Mouse (Mus musculus): ENCODE results near the gene Myl6b. TPM values are rescaled to one million over a fixed set of nuclear protein-coding genes. Genes with fewer than 3 reads are reported as not detected.

Gene Myl6b
- polyA plus RNA-seq, 1 experiment from 2014 or later = 4.4 TPM

DNA sequence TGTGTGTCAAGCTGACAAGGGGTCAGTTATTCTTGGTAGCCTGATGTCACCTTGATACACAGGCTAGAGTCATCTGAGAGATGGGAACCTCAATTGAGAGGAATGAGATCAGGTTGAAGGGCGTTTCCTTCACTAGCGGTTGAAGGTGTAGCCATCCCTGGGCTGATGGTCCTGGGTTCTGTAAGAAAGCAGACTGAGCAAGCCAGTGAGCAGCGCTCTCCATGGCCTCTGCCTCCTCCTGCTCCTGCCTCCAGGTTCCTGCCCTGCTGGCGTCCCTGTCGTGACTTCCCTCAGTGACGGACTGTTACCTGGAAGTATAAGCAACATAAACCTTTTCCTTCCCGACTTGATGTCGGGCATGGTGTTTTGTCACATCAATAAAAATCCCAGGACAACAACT lies 5.0 kb upstream of the Myl6b start:
- no peak for DNase-seq (ENCODE audit: low spot score)
- no peak for ATAC-seq (ENCODE audit: insufficient number of reproducible peaks, low FRiP score, low TSS enrichment, low read depth)
- H3K4me2 ChIP-seq (ENCODE audit: low read depth, severe bottlenecking) = no peak overlapping the region
- no peaks in the 10 kb centered on the region for H3K9me3 ChIP-seq (ENCODE audit: control insufficient read depth, low read length)
- WGBS = 74% methylated on average over 8 of the region's 8 CpGs
- no peak overlapping the region for H3K4me3 ChIP-seq (ENCODE audit: low read depth, low read length)
- H3K4me1 ChIP-seq (ENCODE audit: control insufficient read depth, insufficient read depth, low read length) = no peaks in the 10 kb centered on the region
- H3K9ac ChIP-seq (ENCODE audit: low read length) = no peak overlapping the region
- no peaks in the 10 kb centered on the region for H3K27me3 ChIP-seq (ENCODE audit: control insufficient read depth, insufficient read depth, low read length)
- no peaks in the 10 kb centered on the region for H3K36me3 ChIP-seq (ENCODE audit: control insufficient read depth, insufficient read depth, low read length)
- no peak overlapping the region for H3K27ac ChIP-seq (replicated peaks; ENCODE audit: low read depth, low read length)

DNA sequence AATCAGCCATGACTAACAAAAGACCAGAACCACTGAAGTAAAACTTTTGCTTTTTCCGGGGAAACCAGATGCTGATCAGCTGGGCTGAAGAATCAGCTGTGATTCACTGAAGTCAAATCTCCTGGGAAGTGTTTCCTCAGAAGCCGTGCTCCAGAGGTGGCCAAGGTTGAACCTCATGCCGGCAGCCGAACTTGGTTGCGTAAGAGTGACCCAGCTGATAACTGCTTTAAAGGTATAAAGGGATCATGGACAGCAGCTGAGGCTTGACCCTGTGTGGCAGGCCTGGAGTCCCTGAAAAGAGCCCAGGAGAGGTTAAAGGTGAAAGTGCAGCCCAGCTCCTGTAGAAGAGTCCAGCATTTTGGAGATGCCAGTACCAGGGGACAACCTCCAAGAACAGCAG lies 3.9 kb upstream of the Myl6b start:
- Histone ChIP-seq H3K4me3 (ENCODE audit: low read depth, low read length) (no peak overlapping the region), H3K4me1 (ENCODE audit: control insufficient read depth, insufficient read depth, low read length) (no peaks in the 10 kb centered on the region), H3K9me3 (ENCODE audit: control insufficient read depth, low read length) (no peaks in the 10 kb centered on the region), H3K4me2 (ENCODE audit: low read depth, severe bottlenecking) (no peak overlapping the region), H3K9ac (ENCODE audit: low read length) (no peak overlapping the region), H3K36me3 (ENCODE audit: control insufficient read depth, insufficient read depth, low read length) (no peaks in the 10 kb centered on the region), H3K27me3 (ENCODE audit: control insufficient read depth, insufficient read depth, low read length) (no peaks in the 10 kb centered on the region), H3K27ac (replicated peaks; ENCODE audit: low read depth, low read length) (no peak overlapping the region)
- 84% methylated on average over 5 of the region's 5 CpGs for WGBS
- ATAC-seq (ENCODE audit: insufficient number of reproducible peaks, low FRiP score, low TSS enrichment, low read depth) (no peak), DNase-seq (ENCODE audit: low spot score) (no peak)

DNA sequence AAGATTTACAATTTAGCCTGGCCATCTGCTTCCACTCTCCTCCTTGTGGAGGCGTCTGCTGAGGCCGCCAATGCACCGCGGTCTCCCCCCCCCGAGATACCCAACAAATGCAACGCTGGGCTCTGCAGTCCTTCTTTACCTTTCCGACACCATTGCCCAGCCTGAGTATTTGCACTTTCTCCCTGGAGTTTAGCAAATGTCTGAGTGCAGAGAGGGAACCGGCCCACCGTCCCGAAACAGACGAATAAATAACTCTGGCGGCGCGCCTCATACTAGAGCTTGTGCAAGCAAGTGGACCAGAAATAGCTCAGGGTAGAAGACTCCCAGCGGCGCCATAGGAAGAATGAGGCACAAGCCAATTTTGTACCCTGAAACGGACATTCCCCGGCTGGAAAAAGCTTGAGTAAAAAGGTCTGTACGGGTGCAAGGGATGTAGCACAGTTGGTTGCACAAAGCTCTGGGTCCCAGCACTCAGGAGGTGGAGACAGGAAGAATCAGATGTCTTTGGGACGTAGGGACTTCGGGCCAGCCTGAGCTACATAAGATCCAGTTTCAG lies 709 bp upstream of the Myl6b start:
- WGBS = 4% methylated on average over 21 of the region's 21 CpGs
- H3K4me3 ChIP-seq (ENCODE audit: low read depth, low read length) = peak overlapping the region; percentile 51

DNA sequence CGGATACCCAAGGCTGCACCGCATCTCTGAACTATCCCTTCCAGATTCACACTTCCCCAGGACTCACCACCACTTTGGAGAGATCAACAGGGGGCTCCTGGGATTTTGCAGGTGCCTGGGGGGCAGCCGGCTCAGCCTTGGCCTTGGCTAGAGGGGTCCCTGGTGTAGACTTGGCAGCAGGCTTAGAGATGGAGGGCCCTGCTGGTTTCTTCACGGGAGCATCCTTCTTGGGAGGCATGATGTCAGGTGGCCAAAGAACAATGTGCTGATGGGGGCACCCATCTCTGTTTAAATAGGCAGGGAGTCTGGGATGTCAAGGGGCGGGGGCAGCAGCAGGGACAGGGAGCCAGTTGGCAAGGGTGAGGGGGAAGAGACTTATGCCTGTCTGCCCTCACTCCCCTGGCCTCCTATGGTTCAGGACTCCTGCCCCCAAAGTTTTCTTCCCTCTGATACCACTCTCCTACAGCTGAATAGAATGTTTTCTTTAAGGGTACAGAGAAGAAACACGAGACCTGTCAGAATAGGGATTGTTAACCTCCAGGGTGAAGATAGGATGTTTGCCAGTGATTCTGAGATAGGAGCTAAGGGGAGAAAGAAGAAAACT lies 1.2 kb downstream of the Myl6b start:
- H3K9me3 ChIP-seq (ENCODE audit: control insufficient read depth, low read length) = no peaks in the 10 kb centered on the region
- no peaks in the 10 kb centered on the region for H3K27me3 ChIP-seq (ENCODE audit: control insufficient read depth, insufficient read depth, low read length)
- 48% methylated on average over 6 of the region's 6 CpGs for WGBS
- H3K4me3 ChIP-seq (ENCODE audit: low read depth, low read length) = no peak overlapping the region
- H3K4me1 ChIP-seq (ENCODE audit: control insufficient read depth, insufficient read depth, low read length) = peaks cover 8% of the 10 kb centered on the region
- no peak for ATAC-seq (ENCODE audit: insufficient number of reproducible peaks, low FRiP score, low TSS enrichment, low read depth)
- H3K9ac ChIP-seq (ENCODE audit: low read length) = no peak overlapping the region
- no peak overlapping the region for H3K27ac ChIP-seq (replicated peaks; ENCODE audit: low read depth, low read length)
- no peak overlapping the region for H3K4me2 ChIP-seq (ENCODE audit: low read depth, severe bottlenecking)
- no peak for DNase-seq (ENCODE audit: low spot score)
- H3K36me3 ChIP-seq (ENCODE audit: control insufficient read depth, insufficient read depth, low read length) = no peaks in the 10 kb centered on the region

More for the DNA sequence above, 709 bp upstream of the Myl6b start:
- Histone ChIP-seq H3K27me3 (ENCODE audit: control insufficient read depth, insufficient read depth, low read length) (no peaks in the 10 kb centered on the region), H3K4me1 (ENCODE audit: control insufficient read depth, insufficient read depth, low read length) (peaks cover 8% of the 10 kb centered on the region), H3K9ac (ENCODE audit: low read length) (peak overlapping the region; percentile 56), H3K4me2 (ENCODE audit: low read depth, severe bottlenecking) (peak overlapping the region; percentile 72), H3K9me3 (ENCODE audit: control insufficient read depth, low read length) (no peaks in the 10 kb centered on the region), H3K36me3 (ENCODE audit: control insufficient read depth, insufficient read depth, low read length) (no peaks in the 10 kb centered on the region), H3K27ac (replicated peaks; ENCODE audit: low read depth, low read length) (peak overlapping the region; percentile 39; the same call in 1 of the 2 replicates)
- ATAC-seq (ENCODE audit: insufficient number of reproducible peaks, low FRiP score, low TSS enrichment, low read depth) (peak; percentile 31; the same call in 1 of the 2 replicates), DNase-seq (ENCODE audit: low spot score) (peak; percentile 70)

DNA sequence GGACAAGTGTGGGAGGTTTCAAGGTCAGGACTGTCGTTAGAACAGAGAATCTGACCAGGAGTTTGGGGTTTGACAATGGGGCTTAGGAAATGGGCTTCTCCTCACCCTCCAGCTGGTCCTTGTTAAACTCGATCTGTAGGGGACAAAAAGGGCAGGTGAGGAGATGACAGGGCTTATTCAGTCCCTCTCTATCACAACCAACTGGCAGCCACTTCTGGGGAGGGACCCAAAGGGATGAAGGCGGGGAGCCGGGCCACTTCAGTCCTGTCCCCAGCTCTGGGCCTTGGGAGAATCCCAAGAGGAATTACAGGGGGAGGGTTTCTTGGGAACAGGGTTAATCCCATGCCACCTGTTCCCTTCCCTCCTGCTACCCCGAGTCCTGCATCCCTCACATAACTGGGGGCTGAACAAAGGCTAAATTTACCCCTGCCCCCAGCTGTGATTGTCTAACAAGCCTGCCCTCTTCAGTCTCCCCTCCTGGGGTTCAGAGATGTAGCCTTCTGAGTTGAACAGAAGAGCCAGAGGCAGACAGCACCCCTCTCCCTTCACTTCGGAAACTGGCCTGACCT lies 1.9 kb downstream of the Myl6b start:
- WGBS = 37% methylated on average over 6 of the region's 6 CpGs
- no peak for DNase-seq (ENCODE audit: low spot score)
- peaks cover 11% of the 10 kb centered on the region for H3K4me1 ChIP-seq (ENCODE audit: control insufficient read depth, insufficient read depth, low read length)
- no peak overlapping the region for H3K4me3 ChIP-seq (ENCODE audit: low read depth, low read length)
- no peaks in the 10 kb centered on the region for H3K27me3 ChIP-seq (ENCODE audit: control insufficient read depth, insufficient read depth, low read length)
- ATAC-seq (ENCODE audit: insufficient number of reproducible peaks, low FRiP score, low TSS enrichment, low read depth) = no peak
- no peak overlapping the region for H3K9ac ChIP-seq (ENCODE audit: low read length)
- H3K4me2 ChIP-seq (ENCODE audit: low read depth, severe bottlenecking) = no peak overlapping the region; the same call in 1 of the 2 replicates
- no peak overlapping the region for H3K27ac ChIP-seq (replicated peaks; ENCODE audit: low read depth, low read length)
- 0 out of 2 replicates have a peak, but pooled peaks cover 3% of the 10 kb centered on the region for H3K36me3 ChIP-seq (ENCODE audit: control insufficient read depth, insufficient read depth, low read length)
- H3K9me3 ChIP-seq (ENCODE audit: control insufficient read depth, low read length) = no peaks in the 10 kb centered on the region

DNA sequence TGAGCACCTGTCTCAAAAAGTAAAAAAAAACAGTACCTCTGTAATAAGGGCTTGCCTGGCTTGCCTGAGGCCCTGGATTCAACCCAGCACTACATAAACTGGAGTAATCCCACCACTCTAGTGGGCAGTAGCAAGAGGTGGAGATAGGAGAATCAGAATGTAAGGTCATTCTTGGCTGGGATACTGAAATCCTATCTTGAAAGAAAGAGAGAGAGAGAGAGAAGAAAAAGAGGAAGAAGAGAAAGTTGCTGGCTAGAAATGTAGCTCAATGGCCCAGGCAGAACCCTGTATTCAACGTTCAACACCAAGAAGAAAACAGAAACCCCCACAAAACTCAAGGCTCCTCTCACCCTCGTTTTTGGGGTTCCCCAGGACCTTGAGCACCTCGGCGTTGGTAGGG lies 2.6 kb downstream of the Myl6b start:
- no peak for ATAC-seq (ENCODE audit: insufficient number of reproducible peaks, low FRiP score, low TSS enrichment, low read depth)
- WGBS = 80% methylated on average over 4 of the region's 4 CpGs
- Histone ChIP-seq H3K27ac (replicated peaks; ENCODE audit: low read depth, low read length) (no peak overlapping the region), H3K4me2 (ENCODE audit: low read depth, severe bottlenecking) (no peak overlapping the region), H3K36me3 (ENCODE audit: control insufficient read depth, insufficient read depth, low read length) (peaks cover 10% of the 10 kb centered on the region; the same call in 1 of the 2 replicates), H3K27me3 (ENCODE audit: control insufficient read depth, insufficient read depth, low read length) (no peaks in the 10 kb centered on the region), H3K9me3 (ENCODE audit: control insufficient read depth, low read length) (no peaks in the 10 kb centered on the region), H3K4me3 (ENCODE audit: low read depth, low read length) (no peak overlapping the region), H3K4me1 (ENCODE audit: control insufficient read depth, insufficient read depth, low read length) (peaks cover 11% of the 10 kb centered on the region), H3K9ac (ENCODE audit: low read length) (no peak overlapping the region)
- no peak for DNase-seq (ENCODE audit: low spot score)

DNA sequence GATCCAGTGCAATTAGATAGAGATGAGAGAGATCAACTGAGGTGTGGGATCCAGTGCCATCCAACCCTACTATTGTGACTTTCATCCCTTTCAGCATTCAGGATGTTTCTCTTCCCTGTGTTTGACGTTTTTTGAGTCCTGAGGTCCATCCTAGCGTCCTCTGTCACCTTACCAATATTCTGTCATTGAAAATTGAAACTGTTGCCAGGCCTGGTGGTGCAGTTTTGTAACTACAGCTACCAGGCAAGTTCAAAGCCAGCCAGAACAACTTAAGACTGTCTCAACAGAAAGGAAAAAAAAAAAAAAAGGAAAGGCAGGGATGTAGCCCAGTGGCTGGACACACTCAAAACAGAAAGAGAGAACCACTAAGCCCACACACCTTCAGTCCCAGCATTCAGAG lies 3.2 kb downstream of the Myl6b start:
- H3K4me3 ChIP-seq (ENCODE audit: low read depth, low read length) = peak overlapping the region; percentile 86; the same call in 1 of the 2 replicates
- H3K4me2 ChIP-seq (ENCODE audit: low read depth, severe bottlenecking) = peak overlapping the region; percentile 77; the same call in 1 of the 2 replicates
- 71% methylated on average over 2 of the region's 2 CpGs for WGBS
- no peak overlapping the region for H3K9ac ChIP-seq (ENCODE audit: low read length)
- no peaks in the 10 kb centered on the region for H3K27me3 ChIP-seq (ENCODE audit: control insufficient read depth, insufficient read depth, low read length)
- no peak overlapping the region for H3K27ac ChIP-seq (replicated peaks; ENCODE audit: low read depth, low read length)
- H3K4me1 ChIP-seq (ENCODE audit: control insufficient read depth, insufficient read depth, low read length) = peaks cover 11% of the 10 kb centered on the region
- ATAC-seq (ENCODE audit: insufficient number of reproducible peaks, low FRiP score, low TSS enrichment, low read depth) (no peak), DNase-seq (ENCODE audit: low spot score) (no peak)
- H3K36me3 ChIP-seq (ENCODE audit: control insufficient read depth, insufficient read depth, low read length) = peaks cover 11% of the 10 kb centered on the region
- H3K9me3 ChIP-seq (ENCODE audit: control insufficient read depth, low read length) = no peaks in the 10 kb centered on the region

DNA sequence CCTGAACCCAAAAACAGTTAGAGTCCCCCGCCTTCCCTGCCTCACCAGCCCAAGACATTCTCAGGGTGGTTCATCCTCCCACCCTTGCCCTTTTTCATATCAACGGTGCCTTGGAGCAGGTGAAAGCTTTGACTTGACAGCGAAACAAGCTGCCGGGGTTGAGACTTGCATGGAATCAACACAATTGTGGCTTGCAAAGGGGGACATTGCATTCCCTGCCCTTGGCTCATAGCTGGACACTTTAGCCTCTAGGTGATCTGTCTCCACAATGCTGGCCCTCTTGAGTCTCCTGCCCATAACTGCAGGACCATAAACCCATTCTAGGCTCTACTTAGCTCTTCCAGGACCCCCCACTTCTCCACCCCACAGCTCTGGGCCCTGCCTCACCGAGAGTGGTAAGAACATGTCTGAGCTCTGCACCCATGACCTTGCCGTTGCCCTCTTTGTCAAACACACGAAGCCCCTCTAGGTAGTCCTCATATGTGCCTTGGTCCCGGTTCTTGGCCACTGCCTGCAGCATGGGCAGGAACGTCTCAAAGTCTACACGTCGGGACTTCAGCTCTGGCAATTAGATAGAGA lies 3.7 kb downstream of the Myl6b start:
- no peak overlapping the region for H3K27ac ChIP-seq (replicated peaks; ENCODE audit: low read depth, low read length)
- peak overlapping the region; percentile 77 for H3K4me2 ChIP-seq (ENCODE audit: low read depth, severe bottlenecking)
- 56% methylated on average over 11 of the region's 11 CpGs for WGBS
- no peaks in the 10 kb centered on the region for H3K27me3 ChIP-seq (ENCODE audit: control insufficient read depth, insufficient read depth, low read length)
- no peak for ATAC-seq (ENCODE audit: insufficient number of reproducible peaks, low FRiP score, low TSS enrichment, low read depth)
- H3K36me3 ChIP-seq (ENCODE audit: control insufficient read depth, insufficient read depth, low read length) = peaks cover 14% of the 10 kb centered on the region
- peak; percentile 42 for DNase-seq (ENCODE audit: low spot score)
- H3K9me3 ChIP-seq (ENCODE audit: control insufficient read depth, low read length) = no peaks in the 10 kb centered on the region
- peaks cover 11% of the 10 kb centered on the region for H3K4me1 ChIP-seq (ENCODE audit: control insufficient read depth, insufficient read depth, low read length)
- peak overlapping the region; percentile 71 for H3K9ac ChIP-seq (ENCODE audit: low read length)
- peak overlapping the region; percentile 86 for H3K4me3 ChIP-seq (ENCODE audit: low read depth, low read length)

Data from limb, embryonic 11.5 days (tissue).